Mouse (Mus musculus) kidney, adult 2 months (tissue): ENCODE results near the gene Adam17.

Experiments
- CTCF ChIP-seq: fragments of 200-500 bp; conservative IDR thresholded peaks from 2 replicates; pipeline ENCODE4 v1.5.1; 2011; ENCODE audit warnings: low read depth, mild to moderate bottlenecking, control low read depth, low read length, moderate library complexity, mixed read lengths; ENCODE audit not compliant: insufficient read depth, insufficient read length
- POLR2A ChIP-seq: fragments of 200-500 bp; IDR thresholded peaks from one replicate; pipeline ENCODE4 v1.6.1; 2011; ENCODE audit warnings: low read depth, low read length, control low read depth

- no peak for TF ChIP-seq POLR2A
- TF ChIP-seq CTCF: no peak
Measured at GRCm38 (mm10) chr12:21289651-21290050, 83.8 kb downstream of the Adam17 start.
